Mouse (Mus musculus): ENCODE data around the gene Cenpt.

DNA sequence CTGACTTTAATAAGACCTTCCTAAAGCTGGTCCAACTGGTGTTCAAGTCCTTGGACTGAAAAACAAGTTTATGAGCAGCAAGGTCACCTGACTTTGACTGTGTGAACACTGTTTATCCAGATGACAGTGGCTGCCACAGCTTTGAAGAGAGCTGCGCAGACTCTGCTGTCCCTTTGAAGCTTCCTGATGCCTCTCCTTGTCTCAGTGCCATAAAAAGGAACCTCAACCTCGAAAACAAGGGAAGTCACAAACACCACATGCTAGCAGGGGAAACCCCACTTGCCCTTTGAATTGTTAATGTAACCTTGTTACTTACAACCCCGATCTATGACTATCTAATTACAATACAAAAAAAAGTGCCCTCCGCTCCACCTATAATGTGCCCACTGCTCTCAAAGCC lies 27.6 kb downstream of the Cenpt start:
- TF ChIP-seq FOSL1 (IDR thresholded peaks at IDR 0.05; ENCODE audit: insufficient read depth, low read length, poor library complexity, severe bottlenecking) (no peak), CTCF (IDR thresholded peaks at IDR 0.05; ENCODE audit: control insufficient read depth, insufficient read depth, insufficient read length) (no peak), MYOD1 (IDR thresholded peaks at IDR 0.05; ENCODE audit: control insufficient read depth, insufficient read length, low read depth) (no peak), CEBPB (IDR thresholded peaks at IDR 0.05; ENCODE audit: low read depth) (no peak), MYOG (IDR thresholded peaks at IDR 0.05; ENCODE audit: control insufficient read depth, extremely low read depth, insufficient read length) (no peak), USF1 (IDR thresholded peaks at IDR 0.05; ENCODE audit: low read depth) (no peak), MAX (IDR thresholded peaks at IDR 0.05) (no peak)
